Mouse (Mus musculus) erythroid progenitor cell, adult 5-6 weeks (primary cell): ENCODE results near the gene Hcn3. TPM values are rescaled to one million over a fixed set of nuclear protein-coding genes. Genes with fewer than 3 reads are reported as not detected.

Experiments
- ATAC-seq: replicated peaks from 2 replicates; pipeline ENCODE4 v1.8.0; 2016; ENCODE audit warnings: moderate number of reproducible peaks, mild to moderate bottlenecking, moderate TSS enrichment, inconsistent platforms; ENCODE audit not compliant: poor library complexity, low FRiP score, severe bottlenecking
- total RNA-seq, 2 experiments: library from RNA; stranded (forward) in 1 of 2; stranded (reverse) in 1 of 2; fragments of 150-400 nt in 1 of 2; fragments of 186-747, 209-891 nt in 1 of 2; gene quantifications; 2 replicates each; pipeline versions ENCODE4 v1.2.3 to v1.2.4; 2015 to 2017; ENCODE audit warnings: low replicate concordance in 2 of 2

Gene Hcn3
- total RNA-seq, 2 experiments from 2014 or later: 3.3 TPM; not detected in 1

DNA sequence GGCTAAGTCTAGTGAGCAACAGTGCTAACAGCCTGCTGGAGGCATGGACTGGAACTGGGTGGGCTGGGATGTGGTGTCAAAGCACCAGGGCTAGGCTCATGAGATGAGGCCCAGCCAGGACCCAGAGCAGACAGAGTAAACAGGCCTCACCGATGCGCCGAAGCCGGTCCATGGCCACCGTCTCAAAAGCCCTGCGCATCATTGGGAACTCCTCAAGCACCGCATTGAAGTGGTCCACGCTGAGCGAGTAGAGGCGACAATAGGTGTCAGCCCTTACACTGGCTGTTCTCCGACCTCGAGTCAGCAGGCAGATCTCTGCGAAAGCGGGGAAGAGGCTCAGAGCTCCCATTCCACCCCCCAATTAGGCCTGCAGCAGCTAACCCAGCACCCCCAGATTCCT lies 11.4 kb downstream of the Hcn3 start:
- no peak for ATAC-seq

DNA sequence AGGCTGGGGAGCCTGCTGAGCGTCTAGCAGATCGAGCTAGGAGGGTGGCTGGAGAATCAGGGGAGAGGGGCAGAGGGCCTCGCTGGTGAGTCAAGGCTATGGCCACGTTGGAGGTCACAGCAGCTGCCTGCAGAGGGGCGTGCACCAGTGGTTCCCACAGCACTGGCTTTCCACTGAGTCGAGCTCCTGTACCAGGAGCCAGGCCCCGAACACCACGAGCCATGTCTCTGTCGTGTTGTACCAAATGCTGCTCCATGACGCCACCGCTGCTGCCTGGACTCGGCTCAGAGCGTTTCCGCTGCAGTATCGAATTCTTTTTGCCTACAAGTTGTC lies 12.1 kb downstream of the Hcn3 start:
- no peak for ATAC-seq

DNA sequence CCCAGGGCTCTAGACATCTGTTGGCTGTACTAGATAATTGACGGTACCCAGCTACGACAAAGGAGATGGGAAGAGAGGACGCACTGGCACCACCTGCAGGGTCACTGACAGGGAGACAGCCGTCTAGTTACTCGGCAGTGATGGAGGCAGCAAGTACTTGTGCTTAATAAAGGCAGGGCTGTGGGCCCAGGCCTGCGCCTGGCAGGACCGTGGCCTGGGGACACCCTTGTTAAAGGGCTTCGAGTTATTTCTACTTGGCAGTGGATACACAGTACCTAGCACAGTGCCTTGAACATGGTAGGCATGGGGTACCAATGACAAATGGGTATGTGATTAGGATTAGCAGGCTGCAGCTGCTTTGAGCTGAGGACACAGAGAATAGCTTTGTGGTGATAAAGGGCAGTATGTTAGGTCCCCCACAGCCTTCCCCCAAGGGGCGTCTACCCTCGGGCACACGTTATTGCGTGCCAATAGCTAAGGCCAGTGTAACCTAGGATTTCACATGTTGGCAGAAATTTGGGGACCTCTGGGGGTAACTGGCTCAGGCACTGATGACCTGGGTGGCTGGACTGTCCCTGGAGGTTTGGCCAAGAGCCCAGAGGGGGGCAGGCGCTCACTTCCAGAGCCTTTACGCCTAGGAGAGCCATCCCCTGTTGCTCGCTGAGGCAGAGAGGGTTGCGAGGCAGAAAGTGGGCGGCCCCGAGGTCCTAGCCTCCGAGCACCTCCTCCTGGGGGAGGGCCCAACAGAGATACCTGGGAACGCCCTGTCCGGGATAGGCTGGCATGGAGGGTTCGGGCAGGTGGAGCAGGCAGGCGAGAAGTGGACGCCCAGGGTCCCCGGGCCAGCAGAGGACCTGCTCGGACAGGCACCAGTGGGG lies 12.7 kb downstream of the Hcn3 start:
- peak; percentile 81 for ATAC-seq

- no peak for ATAC-seq
These were observed 14.4 kb downstream of the Hcn3 start for GRCm38 (mm10) chr3:89145566-89145965.

DNA sequence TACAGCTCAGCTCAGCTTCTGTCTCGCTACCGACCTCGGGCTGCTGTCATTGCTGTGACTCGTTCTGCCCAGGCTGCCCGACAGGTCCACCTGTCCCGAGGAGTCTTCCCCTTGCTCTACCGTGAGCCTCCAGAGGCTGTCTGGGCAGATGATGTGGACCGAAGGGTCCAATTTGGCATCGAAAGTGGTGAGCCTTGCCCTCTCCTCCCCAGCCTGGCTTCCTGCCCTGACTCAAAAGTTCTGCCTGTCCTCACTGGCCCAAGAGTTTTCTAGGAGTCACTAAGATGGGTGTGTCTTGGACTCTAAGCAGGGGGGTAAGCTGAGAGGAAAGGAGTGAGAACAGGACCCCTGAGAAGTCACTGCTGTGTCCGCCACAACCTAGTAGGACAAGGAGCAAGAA lies 15.2 kb downstream of the Hcn3 start:
- ATAC-seq: no peak

DNA sequence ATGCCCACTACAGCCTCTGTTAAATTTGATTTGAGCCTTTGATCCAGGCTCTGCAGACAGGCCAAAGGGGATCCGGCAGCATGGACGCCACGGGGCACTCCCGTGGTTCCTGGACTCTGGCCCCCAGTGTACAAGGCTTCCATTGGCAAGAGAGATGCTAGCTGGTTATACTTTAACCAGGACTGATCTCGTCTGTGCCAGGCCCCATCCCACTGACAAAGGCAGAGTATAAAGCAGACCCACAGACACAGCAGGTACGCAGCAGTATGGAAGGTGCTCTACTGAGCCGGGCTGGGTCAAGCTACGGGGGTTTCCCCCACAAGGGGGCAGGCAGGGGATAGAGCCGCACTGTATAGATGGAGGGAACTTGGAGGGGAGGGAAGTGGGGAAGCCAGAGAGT lies 23.6 kb downstream of the Hcn3 start:
- peak; percentile 54 for ATAC-seq

DNA sequence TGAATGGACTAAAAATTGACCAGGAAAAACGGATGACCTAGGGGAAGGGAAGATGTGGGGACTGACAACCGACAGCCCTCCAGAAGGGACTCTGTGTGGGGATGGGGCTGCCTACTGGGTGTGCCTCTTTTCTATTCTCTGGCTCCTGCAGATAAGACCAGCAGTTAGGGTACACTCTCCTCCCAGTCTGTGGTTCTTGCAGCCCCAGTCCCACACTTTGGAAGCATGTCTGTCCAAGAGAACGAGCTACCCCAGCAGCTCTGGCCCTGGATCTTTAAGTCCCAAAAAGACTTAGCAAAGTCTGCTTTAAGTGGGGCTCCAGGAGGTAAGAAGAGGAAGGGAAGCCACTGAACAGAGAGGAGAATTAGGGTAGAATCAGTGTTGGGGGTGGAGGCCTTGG lies 24.0 kb downstream of the Hcn3 start, which contains the start of gene Pklr:
TSS of gene Pklr (plus strand) at position 185 of the 400 bp plus-strand sequence.
- ATAC-seq: peak; percentile 32

DNA sequence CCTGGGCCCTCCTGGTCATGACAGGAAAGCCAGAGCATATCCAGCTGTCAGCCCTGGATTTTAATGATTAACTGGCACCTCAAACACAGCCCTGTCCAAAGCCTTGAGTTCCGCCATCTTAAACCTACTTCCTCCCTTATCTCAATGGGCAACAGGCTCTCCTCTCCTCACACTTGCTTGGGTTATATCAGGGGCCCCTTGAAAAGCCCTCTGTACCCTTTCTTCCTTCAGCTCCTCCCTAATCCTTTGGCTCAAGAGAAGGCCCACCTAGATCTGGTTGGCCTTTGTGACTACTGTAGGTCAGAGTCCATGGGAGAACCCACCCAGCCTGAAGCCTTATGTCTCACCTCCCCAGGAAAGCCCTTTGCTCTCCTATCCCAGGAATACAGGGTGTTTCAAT lies 26.2 kb downstream of the Hcn3 start:
- no peak for ATAC-seq

DNA sequence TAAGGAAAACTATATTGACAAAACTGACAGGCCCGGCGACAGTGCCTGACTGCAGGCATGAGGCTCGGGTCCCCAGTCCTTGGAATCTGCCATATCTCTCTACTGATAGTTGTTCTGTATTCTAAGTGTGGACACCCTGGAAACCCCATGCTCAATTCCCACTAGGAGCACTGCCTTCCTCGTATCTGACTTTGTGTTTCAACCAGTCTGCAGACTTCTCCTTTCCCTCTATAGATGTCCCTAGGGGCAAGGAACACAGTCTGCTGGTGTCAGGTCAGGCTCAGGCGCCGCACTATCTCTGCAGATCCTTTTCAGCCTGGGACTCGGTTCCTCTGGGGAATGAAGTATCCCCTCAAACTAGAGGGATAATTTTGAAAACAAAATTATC lies 26.9 kb downstream of the Hcn3 start:
- no peak for ATAC-seq

- ATAC-seq: peak; percentile 72
These were observed 27.5 kb downstream of the Hcn3 start for GRCm38 (mm10) chr3:89132285-89133062.

DNA sequence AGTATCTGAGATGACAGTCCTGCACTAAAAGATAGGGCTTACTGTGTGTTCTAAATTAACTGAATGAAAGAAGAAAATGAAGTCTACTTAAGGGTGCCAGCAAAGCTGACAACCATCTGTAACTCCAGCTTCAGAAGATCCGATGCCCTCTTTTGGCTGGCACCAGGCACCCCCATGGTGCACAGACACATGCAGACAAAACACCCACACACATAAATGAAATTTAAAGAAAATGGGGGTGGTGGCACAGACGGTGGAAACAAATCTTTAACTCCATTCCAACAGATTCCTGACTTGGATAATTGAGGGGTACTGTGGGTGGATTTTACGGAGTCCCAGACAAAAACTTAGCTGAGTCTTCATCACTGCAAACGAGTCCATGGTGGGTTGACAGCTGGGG lies 28.2 kb downstream of the Hcn3 start:
- ATAC-seq: no peak

DNA sequence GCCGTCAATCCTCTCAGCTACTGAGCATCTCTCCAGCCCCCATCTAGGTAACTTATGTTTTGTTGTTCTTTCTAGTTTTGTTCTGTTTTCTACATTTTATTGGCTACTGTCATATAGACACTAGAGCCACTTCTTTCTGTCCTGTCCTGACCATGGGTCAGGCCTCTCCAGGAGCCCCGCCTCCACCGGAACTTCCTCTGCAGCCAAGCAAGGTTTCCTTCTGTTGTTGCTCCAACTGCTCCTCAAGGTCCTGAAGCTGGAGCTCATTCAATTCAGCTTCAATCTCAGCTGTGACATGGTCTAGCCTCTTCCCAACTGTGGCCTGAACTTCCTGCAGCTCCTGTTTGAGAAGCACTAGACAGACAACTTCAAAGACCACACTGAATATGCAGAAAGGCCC lies 30.1 kb downstream of the Hcn3 start:
- no peak for ATAC-seq

DNA sequence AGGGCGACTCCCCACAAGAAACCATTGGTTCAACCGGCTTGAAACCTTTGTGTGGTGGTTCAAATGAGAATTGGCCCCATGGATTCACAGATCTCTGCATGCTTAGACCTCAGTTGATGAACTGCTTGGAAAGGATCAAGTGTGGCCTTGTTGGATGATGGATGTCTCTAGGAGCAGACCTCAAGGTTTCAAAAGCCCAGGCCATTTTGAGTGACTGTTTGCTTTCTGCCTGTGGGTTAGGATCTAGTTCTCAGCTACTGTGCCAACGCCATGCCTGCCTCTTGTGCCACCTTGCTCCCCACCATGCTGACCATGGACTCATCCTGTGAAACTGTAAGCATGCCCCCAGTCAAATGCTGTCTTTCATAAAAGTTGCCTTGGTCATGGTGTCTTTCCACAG lies 34.0 kb downstream of the Hcn3 start:
- ATAC-seq: no peak

DNA sequence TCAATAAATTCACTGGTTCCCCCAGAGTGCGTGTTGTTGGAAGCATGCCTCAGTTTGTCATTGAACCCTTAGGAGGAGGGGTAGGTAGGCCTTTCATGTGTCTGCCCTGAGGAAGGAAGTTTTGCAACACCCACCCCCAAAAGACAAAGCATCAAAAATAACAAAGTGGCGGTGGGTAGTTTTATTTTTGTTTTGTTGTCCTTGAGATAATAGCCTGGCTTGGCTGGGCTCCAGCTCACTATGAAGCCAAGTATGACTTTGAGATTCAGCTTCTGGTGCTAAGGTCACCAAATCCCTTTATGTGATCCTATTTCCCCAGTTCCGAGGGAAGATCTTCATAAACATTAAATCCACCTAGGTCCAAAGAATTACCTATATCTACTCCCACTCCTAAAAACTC lies 35.8 kb downstream of the Hcn3 start:
- no peak for ATAC-seq

DNA sequence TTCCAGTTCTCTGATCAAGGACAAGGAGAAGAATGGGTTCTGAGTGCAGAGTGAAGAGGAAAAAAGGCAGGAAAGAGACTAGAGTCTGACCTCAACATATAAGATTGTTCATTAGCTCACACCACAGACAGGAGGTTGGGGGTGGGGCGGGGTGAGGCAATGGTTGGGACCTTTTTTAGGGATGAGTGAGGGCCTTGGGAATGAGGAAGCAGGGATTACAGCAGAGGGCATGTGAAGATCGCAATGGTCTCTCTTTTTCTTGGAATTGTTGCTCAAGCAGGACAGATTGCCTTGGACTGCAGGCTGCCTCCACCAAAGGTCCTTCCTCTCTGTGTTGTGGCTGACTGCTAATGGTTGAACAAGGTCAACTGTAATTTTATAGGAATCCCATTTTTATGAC lies 36.7 kb downstream of the Hcn3 start:
- no peak for ATAC-seq

- ATAC-seq: peak; percentile 85
These were observed 44.5 kb downstream of the Hcn3 start for GRCm38 (mm10) chr3:89115522-89115921.

DNA sequence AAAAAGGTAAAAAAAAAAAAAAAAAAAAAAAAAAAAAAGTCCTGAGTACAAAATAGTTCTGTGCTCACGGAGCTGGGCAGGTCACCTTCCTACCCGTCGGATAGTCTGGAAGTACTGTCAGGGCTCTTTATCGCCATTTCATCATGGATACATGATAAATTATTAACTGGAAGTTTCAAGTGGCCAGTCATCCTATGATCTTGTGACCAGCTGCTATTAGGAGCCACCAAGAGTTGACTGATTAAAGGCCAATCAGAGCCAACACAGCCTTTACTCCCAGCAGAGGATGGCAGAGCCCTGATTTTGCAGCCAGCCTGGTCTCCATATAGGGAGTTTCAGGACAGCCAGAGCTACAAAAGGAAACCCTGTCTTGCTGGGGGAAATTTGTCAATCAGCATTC lies 46.9 kb downstream of the Hcn3 start:
- no peak for ATAC-seq

DNA sequence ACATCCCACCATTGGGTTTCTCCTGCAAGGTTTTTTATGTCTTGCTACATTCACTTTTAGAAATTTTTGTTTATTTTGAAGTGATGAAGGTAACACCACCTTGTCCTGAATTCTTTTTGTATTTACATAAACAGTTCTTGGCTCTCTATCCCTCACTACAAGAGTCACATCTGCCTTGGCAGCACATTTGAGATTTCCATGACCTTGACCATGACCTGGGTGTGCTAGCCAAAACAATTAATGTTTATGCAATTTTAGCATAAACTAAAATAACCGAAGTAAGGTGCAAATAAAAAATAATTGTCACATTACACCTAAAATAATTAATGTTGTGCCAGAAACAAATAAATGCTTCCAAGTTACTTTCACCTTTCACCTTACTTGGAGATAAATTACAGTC lies 51.9 kb downstream of the Hcn3 start:
- no peak for ATAC-seq

DNA sequence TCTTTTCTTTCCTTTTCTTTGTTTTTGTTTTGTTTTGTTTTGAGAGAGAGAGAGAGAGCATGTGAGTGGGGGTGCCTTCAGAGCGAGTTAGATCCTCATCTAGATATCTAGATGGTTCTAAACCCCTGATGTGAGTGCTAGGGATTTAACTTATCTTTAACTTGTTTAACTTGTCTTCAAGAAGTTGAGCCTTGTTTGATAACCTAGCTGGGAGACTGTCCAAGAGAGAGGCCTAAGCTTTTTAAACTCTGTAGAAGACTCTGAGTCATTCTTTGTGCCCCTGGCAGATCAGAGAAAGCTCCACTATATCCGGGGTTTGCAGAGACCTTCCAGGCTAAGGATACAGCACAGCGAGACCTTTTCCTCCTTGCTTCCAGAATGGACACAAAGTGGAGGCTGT lies 52.5 kb downstream of the Hcn3 start:
- no peak for ATAC-seq

- no peak for ATAC-seq
These were observed 53.1 kb downstream of the Hcn3 start for GRCm38 (mm10) chr3:89106881-89107280.

DNA sequence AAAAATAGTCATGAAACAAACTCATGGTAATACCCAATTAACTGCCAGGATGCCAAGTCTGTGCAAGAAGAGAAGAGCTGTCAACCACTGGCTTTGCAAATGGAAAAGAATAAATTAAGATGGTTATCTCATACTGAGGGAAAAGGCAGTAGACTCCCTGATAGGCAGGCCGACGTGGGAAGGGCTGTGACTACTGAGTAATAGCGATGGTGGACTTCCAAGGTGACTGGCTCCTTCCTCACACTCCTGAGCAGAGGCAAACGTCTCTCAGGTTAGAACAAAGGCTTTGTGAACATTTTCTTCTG lies 56.8 kb downstream of the Hcn3 start:
- no peak for ATAC-seq
